Mouse (Mus musculus) ES-Bruce4 (cell line): ENCODE results near the gene Cep68. TPM values are rescaled to one million over a fixed set of nuclear protein-coding genes. Genes with fewer than 3 reads are reported as not detected.

ENCODE experiments used
- H3K27ac ChIP-seq: 2 replicates; pipeline ENCODE4 v1.5.1; 2012; ENCODE audit warnings: low read length, inconsistent platforms; ENCODE audit not compliant: insufficient read depth
- H3K27me3 ChIP-seq: 2 replicates; pipeline ENCODE4 v1.6.1; 2012; ENCODE audit warnings: mild to moderate bottlenecking, low read length, inconsistent platforms; ENCODE audit not compliant: control insufficient read depth, poor library complexity, insufficient read depth, severe bottlenecking
- H3K36me3 ChIP-seq: 2 replicates; pipeline ENCODE4 v1.6.1; 2012; ENCODE audit warnings: inconsistent platforms, mild to moderate bottlenecking, low read length, moderate library complexity; ENCODE audit not compliant: control insufficient read depth, poor library complexity, insufficient read depth, severe bottlenecking
- H3K4me1 ChIP-seq: one replicate; pipeline ENCODE4 v1.8.1; 2011; ENCODE audit warnings: low read length; ENCODE audit not compliant: control insufficient read depth, insufficient read depth
- H3K4me3 ChIP-seq: 2 replicates; pipeline ENCODE4 v1.5.1; 2011; ENCODE audit warnings: low read depth, mild to moderate bottlenecking, low read length
- H3K9ac ChIP-seq: 2 replicates; pipeline ENCODE4 v1.6.1; 2012; ENCODE audit warnings: low read depth, mild to moderate bottlenecking, inconsistent platforms; ENCODE audit not compliant: poor library complexity, severe bottlenecking
- H3K9me3 ChIP-seq: replicated peaks from 2 replicates; pipeline ENCODE4 v1.6.1; 2012; ENCODE audit warnings: mild to moderate bottlenecking, low read length, inconsistent platforms; ENCODE audit not compliant: control insufficient read depth, poor library complexity, insufficient read depth, severe bottlenecking
- CTCF ChIP-seq: IDR thresholded peaks from one replicate; pipeline ENCODE4 v1.8.1; 2011; ENCODE audit warnings: low read depth, low read length
- EP300 ChIP-seq: IDR thresholded peaks from 2 replicates; pipeline ENCODE4 v1.6.1; 2011; ENCODE audit warnings: low read depth, low read length; ENCODE audit not compliant: insufficient read depth
- POLR2A ChIP-seq: IDR thresholded peaks from one replicate; pipeline ENCODE4 v1.8.1; 2011; ENCODE audit warnings: low read length; ENCODE audit not compliant: insufficient read depth
- polyA plus RNA-seq: library from polyadenylated mRNA; stranded (reverse); fragments of >200 nt; gene quantifications from 2 replicates; pipeline ENCODE4 v1.2.4, GENCODE M21; 2011; ENCODE audit warnings: low read depth; ENCODE audit not compliant: missing spikeins, insufficient read depth, insufficient read length

Cep68 gene
- polyA plus RNA-seq, 1 experiment: 38.0 TPM

GRCm38 (mm10) chr11:20275974-20276373 lies 26.7 kb upstream of the Cep68 start:
- no peaks in the 10 kb centered on the region for H3K27me3 ChIP-seq
- H3K9me3 ChIP-seq: no peaks in the 10 kb centered on the region
- no peak overlapping the region for H3K9ac ChIP-seq
- no peak for TF ChIP-seq POLR2A
- TF ChIP-seq CTCF: no peak
- TF ChIP-seq EP300: no peak
- H3K27ac ChIP-seq: no peak overlapping the region
- H3K36me3 ChIP-seq: no peaks in the 10 kb centered on the region
- H3K4me3 ChIP-seq: no peak overlapping the region
- H3K4me1 ChIP-seq: no peaks in the 10 kb centered on the region

- no peak overlapping the region for H3K9ac ChIP-seq
- H3K27ac ChIP-seq: no peak overlapping the region
- H3K27me3 ChIP-seq: no peaks in the 10 kb centered on the region
- H3K4me3 ChIP-seq: no peak overlapping the region
- TF ChIP-seq EP300 (no peak), POLR2A (no peak), CTCF (no peak)
- no peaks in the 10 kb centered on the region for H3K4me1 ChIP-seq
- no peaks in the 10 kb centered on the region for H3K36me3 ChIP-seq
- H3K9me3 ChIP-seq: no peaks in the 10 kb centered on the region
These were observed 20.7 kb upstream of the Cep68 start for GRCm38 (mm10) chr11:20269885-20270284.

- no peaks in the 10 kb centered on the region for H3K36me3 ChIP-seq
- H3K27ac ChIP-seq: no peak overlapping the region
- H3K4me1 ChIP-seq: no peaks in the 10 kb centered on the region
- no peaks in the 10 kb centered on the region for H3K9me3 ChIP-seq
- H3K27me3 ChIP-seq: no peaks in the 10 kb centered on the region
- H3K4me3 ChIP-seq: no peak overlapping the region
- TF ChIP-seq POLR2A (no peak), EP300 (no peak), CTCF (no peak)
- no peak overlapping the region for H3K9ac ChIP-seq
These were observed 13.6 kb upstream of the Cep68 start for GRCm38 (mm10) chr11:20262628-20263380.

- Histone ChIP-seq H3K27ac (no peak overlapping the region), H3K36me3 (no peaks in the 10 kb centered on the region), H3K4me3 (no peak overlapping the region), H3K4me1 (peaks cover 2% of the 10 kb centered on the region), H3K27me3 (no peaks in the 10 kb centered on the region), H3K9me3 (no peaks in the 10 kb centered on the region), H3K9ac (no peak overlapping the region)
- TF ChIP-seq POLR2A: no peak
- TF ChIP-seq EP300: no peak
- TF ChIP-seq CTCF: no peak
These were observed 5.6 kb upstream of the Cep68 start for GRCm38 (mm10) chr11:20254791-20255190.

GRCm38 (mm10) chr11:20253088-20253487 lies 3.9 kb upstream of the Cep68 start:
- H3K36me3 ChIP-seq: no peaks in the 10 kb centered on the region
- H3K4me3 ChIP-seq: no peak overlapping the region
- H3K9ac ChIP-seq: no peak overlapping the region
- TF ChIP-seq CTCF (no peak), POLR2A (no peak), EP300 (no peak)
- H3K4me1 ChIP-seq: peaks cover 2% of the 10 kb centered on the region
- no peaks in the 10 kb centered on the region for H3K9me3 ChIP-seq
- no peak overlapping the region for H3K27ac ChIP-seq
- no peaks in the 10 kb centered on the region for H3K27me3 ChIP-seq

- Histone ChIP-seq H3K4me3 (0 out of 2 replicates have a peak overlapping the region, but pooled peaks have one; percentile 22), H3K27me3 (no peaks in the 10 kb centered on the region), H3K9ac (0 out of 2 replicates have a peak overlapping the region, but pooled peaks have one; percentile 92), H3K36me3 (no peaks in the 10 kb centered on the region), H3K9me3 (no peaks in the 10 kb centered on the region), H3K27ac (no peak overlapping the region), H3K4me1 (peaks cover 4% of the 10 kb centered on the region)
- TF ChIP-seq EP300 (no peak), POLR2A (peak; percentile 51)
These were observed 1.4 kb upstream of the Cep68 start for GRCm38 (mm10) chr11:20250476-20251178.
